Mouse (Mus musculus): ENCODE data around the gene Tnrc6b.
"Not testable (repeated sequence)": the region's sequence is repeated elsewhere in the genome, so short reads cannot be mapped to it uniquely, and the experiment has no call there.

Tnrc6b gene

DNA sequence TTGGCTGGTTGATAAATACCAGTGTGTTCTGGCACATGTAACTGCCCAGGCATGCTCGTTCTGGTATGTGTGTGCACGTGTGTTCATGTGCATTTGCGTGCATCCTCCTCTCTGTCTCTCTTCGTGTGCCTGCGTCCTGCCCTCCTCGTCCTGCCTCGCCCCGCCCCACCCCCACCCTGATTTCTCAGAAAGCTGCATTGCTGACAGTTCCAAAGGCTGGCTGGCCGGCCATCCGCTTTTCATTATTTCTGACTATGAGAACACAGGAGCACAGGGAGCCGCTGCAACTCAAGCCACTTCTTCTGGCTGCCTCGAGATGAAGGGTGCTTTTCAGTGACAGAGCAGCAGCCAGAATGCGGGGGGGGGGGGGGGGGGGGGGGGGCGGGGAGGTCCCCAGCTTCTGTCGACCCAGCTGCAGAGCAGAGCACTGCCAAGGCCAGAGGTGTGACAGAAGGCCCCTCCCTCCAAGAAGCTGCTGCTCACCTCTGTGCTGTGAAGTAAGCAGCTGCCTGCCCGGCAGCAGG lies 219.0 kb downstream of the Tnrc6b start:
- no peak for DNase-seq

DNA sequence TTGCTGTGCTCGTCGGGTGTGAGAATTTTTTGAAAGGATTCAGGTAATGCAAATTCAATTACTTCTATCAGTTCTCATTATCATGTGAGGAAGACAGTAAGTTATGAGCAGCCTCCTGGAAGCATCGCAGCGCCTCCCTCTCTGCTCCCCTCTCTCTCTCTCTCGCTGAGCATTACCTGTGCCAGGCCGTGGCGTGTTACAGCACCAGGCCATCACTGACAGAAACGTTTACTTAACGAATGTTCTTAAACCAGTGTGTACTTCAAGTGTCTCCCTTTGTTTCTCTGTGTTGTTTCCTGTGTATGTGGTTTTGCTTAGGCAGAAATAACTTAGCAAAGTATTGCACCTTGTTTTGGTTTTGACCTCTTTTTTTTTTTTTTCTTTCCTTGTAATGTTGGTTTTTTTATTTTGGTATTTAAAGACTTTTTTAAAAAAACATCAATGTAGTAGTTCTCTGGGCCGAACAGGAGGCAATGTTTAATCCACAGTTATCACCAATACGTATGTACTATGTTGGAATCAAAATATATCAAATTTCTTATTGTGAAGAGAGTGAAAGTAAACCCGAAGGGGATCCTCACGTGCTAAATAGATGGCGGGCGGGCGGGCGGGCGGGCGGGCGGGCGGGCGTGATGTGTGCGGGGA lies 219.7 kb downstream of the Tnrc6b start:
- not testable (repeated sequence) for DNase-seq

GRCm38 (mm10) chr15:80931345-80931960 lies 220.3 kb downstream of the Tnrc6b start:
- no peak for DNase-seq

GRCm38 (mm10) chr15:80934841-80935240 lies 223.7 kb downstream of the Tnrc6b start:
- DNase-seq: no peak

- no peak for DNase-seq
Measured at GRCm38 (mm10) chr15:80936686-80937085, 225.6 kb downstream of the Tnrc6b start.

DNA sequence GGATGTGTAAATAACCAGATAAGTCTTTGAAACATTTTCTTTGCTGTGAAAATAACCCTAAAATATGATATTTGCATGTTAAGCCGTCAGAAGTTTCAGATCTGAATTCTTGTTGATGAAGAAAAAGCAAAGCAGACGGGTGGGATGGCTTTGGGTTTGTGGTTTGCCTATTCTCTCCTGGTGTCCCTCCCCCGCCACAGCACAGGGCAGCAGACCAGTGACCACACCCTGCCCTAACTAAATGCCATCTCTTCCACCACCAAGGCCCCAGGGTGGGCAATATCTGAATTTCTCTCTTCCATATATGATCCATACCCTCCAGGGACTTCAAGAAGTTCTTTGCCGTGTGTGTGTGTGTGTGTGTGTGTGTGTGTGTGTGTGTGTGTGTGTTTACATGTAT lies 227.5 kb downstream of the Tnrc6b start:
- no peak for DNase-seq

- no peak for DNase-seq
Measured at GRCm38 (mm10) chr15:80939401-80939800, 228.3 kb downstream of the Tnrc6b start.

DNA sequence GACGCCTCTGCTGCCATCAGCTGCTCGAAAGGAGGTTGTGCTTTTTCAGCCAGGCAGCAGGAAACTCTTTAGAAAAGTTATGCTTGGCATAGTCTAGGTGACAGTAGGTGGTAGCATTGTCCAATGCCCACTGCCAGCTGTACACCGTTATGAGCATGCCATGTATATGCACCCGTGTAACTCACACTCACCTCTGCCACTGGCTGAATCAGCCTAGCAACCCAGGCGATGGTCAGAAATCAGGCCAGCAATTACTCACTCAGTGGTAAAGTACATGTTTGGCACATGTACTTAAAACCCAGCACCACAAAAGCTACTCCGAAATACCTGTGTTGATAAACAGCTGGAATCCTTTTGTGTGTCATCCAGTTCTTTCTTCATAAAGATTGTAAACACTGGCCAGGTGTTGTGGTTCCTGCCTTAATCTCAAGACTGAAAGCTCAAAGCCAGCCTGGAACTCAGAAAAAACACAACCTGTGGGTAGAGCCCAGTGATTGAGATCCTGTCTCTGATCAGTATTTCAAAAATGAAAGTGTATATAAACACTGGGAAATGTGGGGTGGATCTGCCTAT lies 230.4 kb downstream of the Tnrc6b start:
- no peak for DNase-seq

GRCm38 (mm10) chr15:80945851-80946250 lies 234.7 kb downstream of the Tnrc6b start:
- DNase-seq: peak; percentile 17 to 49

GRCm38 (mm10) chr15:80948145-80949135 lies 237.3 kb downstream of the Tnrc6b start, which contains the start of gene Adsl:
Adsl (plus strand) TSS chr15:80948490.
- peak; percentile 81 to 87 for DNase-seq

GRCm38 (mm10) chr15:80949431-80949830 lies 238.3 kb downstream of the Tnrc6b start:
- DNase-seq: no peak

GRCm38 (mm10) chr15:80950055-80950454 lies 238.9 kb downstream of the Tnrc6b start:
- DNase-seq: no peak

DNA sequence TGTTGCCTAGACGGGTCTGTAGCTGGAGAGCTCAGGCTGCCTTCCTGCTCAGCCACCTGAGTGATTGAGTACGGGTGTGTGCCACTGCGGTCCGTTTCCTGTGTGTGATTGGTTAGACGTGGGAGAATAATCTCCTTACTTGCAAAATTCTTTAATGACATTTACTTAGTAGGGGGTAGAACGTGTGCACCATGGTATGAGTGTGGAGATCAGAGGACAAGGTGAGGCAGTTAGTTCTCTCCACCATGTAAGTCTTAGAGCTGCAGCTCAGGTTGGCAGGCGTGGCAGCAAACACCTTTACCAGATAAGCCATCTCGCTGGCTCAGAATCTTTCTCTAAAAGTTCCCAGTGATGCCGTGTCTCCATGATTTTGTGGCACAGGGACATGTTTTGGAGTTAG lies 242.9 kb downstream of the Tnrc6b start:
- DNase-seq: no peak

GRCm38 (mm10) chr15:80954861-80955260 lies 243.7 kb downstream of the Tnrc6b start:
- no peak for DNase-seq

DNA sequence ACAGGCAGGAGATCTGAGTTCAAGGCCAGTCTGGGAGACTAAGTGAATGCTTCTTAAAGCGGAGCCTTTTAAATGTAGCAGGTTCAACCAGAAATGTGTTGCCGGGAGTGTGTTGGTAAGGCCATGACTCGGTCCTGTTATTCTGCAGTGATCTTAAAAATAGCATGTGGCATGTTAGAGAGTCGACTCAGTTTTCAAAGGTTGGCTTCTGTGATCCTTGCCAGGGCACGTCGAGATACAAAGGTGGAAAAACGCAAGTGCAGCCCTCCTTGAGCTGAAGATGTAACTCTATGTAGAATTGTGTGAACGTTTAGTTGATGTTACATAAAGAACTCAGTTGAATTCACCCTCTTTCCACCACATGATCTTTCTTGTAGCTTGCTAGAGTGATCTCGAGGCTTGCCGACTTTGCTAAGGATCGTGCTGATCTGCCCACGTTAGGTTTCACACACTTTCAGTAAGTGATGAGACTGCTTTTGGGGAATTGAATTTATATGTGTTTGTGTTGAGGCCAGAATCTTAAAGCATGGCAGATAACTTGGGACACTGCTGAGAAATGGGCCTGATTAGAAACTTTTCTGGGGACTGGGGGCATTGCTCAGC lies 244.8 kb downstream of the Tnrc6b start:
- DNase-seq: no peak

DNA sequence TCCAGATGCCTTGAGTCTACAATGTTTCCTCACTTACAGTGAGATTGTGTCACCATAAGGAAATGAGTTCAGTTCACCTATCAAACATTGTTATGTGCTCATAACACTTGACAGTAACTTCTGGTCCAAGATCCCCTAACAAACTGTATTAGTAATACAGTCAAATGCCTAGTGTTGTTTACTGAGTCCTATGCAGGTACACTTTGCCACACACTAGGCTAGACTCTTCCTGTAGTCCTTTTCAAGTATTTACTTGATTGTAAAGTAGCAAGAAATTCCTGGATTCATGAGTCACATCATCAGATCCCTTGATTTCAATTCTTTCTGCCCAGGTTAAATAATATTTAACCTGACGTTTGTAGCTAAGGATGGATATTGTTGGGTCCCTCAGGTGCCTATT lies 258.3 kb downstream of the Tnrc6b start:
- no peak for DNase-seq

GRCm38 (mm10) chr15:80974311-80974710 lies 263.2 kb downstream of the Tnrc6b start:
- no peak for DNase-seq

- no peak for DNase-seq
Measured at GRCm38 (mm10) chr15:80975666-80976065, 264.6 kb downstream of the Tnrc6b start.

DNA sequence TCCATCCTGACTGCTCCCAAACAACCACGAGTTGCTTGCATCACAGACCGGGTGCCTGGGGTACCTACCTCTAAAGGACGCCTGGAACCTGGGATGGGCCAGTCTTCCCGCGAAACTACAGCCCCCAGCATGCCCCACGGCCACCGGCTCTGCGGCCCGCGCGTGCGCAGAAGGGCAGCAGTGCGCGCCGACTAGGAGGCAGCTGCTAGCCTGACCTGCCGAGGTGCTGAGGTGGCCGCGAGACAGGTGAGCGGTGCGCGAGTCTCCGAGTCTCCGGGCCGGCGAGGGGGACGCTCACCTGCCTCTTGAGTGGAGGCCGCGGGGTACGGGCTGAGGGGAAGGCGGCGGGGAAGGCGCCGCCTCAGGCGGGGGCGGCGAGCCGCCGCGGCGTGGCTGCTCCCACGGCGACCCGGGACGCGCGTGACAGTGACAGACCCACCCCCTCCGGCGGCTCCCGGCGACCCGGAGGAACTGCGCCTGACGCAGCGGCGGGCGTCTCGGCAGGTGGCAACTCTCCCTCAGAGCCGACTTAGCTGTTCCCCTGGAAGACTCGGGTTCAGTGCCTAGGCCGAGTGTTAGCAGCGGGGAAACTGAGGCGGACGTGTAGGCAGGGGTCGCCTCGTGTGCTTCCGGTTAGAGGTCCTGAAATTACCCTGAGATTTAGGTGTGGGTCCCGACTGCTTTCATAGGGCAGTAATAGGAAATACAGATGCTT lies 266.7 kb downstream of the Tnrc6b start, which contains the start of gene Sgsm3:
TSS of gene Sgsm3 (plus strand) at position 146 of the 715 bp plus-strand sequence.
- peak; percentile 83 to 86 for DNase-seq

DNA sequence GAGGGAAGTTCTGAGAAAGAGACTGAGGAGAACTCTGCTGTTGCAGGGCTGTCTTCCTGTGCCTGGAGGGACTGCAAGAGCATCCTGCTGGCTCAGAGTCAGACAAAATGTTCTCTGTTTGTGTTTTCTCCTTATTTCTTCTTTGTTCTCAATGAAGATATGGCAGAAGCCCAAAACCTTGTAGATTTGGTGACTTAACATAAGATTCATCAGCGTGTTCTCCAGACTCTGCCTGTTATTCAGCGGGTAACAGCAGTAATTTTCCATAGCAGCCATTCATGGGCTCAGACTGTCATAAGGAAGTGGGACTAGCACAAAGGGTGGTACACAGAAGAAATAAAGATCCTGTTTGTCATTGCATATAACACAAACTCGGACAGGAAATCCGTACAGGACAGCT lies 268.5 kb downstream of the Tnrc6b start:
- no peak for DNase-seq

GRCm38 (mm10) chr15:80981176-80981575 lies 270.1 kb downstream of the Tnrc6b start:
- DNase-seq: no peak

GRCm38 (mm10) chr15:80983264-80983663 lies 272.2 kb downstream of the Tnrc6b start:
- no peak for DNase-seq
